Mouse (Mus musculus) forebrain, postnatal 0 days (tissue): Measurements from ENCODE around the gene Gm37240. TPM values are rescaled to one million over a fixed set of nuclear protein-coding genes. Genes with fewer than 3 reads are reported as not detected.

Experiments
- ATAC-seq: fragments of 200-750 bp; cut with Nextera tagmentation; 2 replicates; pipeline ENCODE4 v1.8.0; 2017; ENCODE audit warnings: mild to moderate bottlenecking, moderate library complexity
- DNase-seq: peaks from one replicate; pipeline ENCODE4 v3.0.0-alpha.2; 2015
- H3K27ac ChIP-seq: fragments of 300-500 bp; sonication (generic); 2 replicates; pipeline ENCODE4 v1.5.1; 2014; ENCODE audit warnings: low read depth, mild to moderate bottlenecking, antibody characterized with exemption, low read length, moderate library complexity, mixed read lengths
- H3K27me3 ChIP-seq: fragments of 300-500 bp; sonication (generic); 2 replicates; pipeline ENCODE4 v1.6.1; 2014; ENCODE audit warnings: mild to moderate bottlenecking, low read length, mixed read lengths; ENCODE audit not compliant: insufficient read depth
- H3K36me3 ChIP-seq: fragments of 300-500 bp; sonication (generic); 2 replicates; pipeline ENCODE4 v1.6.1; 2014; ENCODE audit warnings: mild to moderate bottlenecking, moderate library complexity; ENCODE audit not compliant: insufficient read depth
- H3K4me1 ChIP-seq: fragments of 300-500 bp; sonication (generic); 2 replicates; pipeline ENCODE4 v1.6.1; 2014; ENCODE audit warnings: antibody characterized with exemption; ENCODE audit not compliant: insufficient read depth
- H3K4me2 ChIP-seq: fragments of 300-500 bp; sonication (generic); 2 replicates; pipeline ENCODE4 v1.6.1; 2014; ENCODE audit warnings: low read depth, mild to moderate bottlenecking, moderate library complexity
- H3K4me3 ChIP-seq: fragments of 300-500 bp; sonication (generic); 2 replicates; pipeline ENCODE4 v1.5.1; 2014; ENCODE audit warnings: low read depth, low read length, mixed read lengths
- H3K9ac ChIP-seq: fragments of 300-500 bp; sonication (generic); 2 replicates; pipeline ENCODE4 v1.6.1; 2014; ENCODE audit warnings: mild to moderate bottlenecking
- H3K9me3 ChIP-seq: fragments of 300-500 bp; sonication (generic); 2 replicates; pipeline ENCODE4 v1.6.1; 2016; ENCODE audit warnings: low read length
- CTCF ChIP-seq: sonication (generic); IDR thresholded peaks from 2 replicates; pipeline ENCODE4 v1.5.1; 2016; ENCODE audit warnings: antibody characterized with exemption, control low read depth, low read depth
- WGBS: fragments of 180-500 bp; shearing (Covaris S2); extraction: QIAGEN DNeasy Blood & Tissue Kit; methylation state at CpG from one replicate; pipeline ENCODE4 v1.1.7; 2014; 5-methylcytosine and 5-hydroxymethylcytosine counted together
- polyA plus RNA-seq: library from polyadenylated mRNA; unstranded; fragments of >200 nt; fragmentation: Nextera tagmentation; extraction: Ambion mirVana; gene quantifications from 2 replicates; pipeline ENCODE4 v1.2.1, GENCODE M21; 2015
- total RNA-seq: library from RNA; depleted of rRNA; stranded (reverse); fragments of >200 nt; gene quantifications from 2 replicates; pipeline ENCODE4 v1.2.3, GENCODE M21; 2014

Gene Gm37240
- total and polyA plus RNA-seq, 2 experiments from 2014 or later: 0.67 to 1.2 TPM

GRCm38 (mm10) chr3:84732016-84732502, 1155.3 kb downstream of the Gm37240 start:
- H3K4me3 ChIP-seq: peak overlapping the region; percentile 30
- H3K9ac ChIP-seq: peak overlapping the region; percentile 51
- TF ChIP-seq CTCF: no peak
- 2% methylated on average over 20 of the region's 20 CpGs for WGBS
- no peaks in the 10 kb centered on the region for H3K9me3 ChIP-seq
- no peaks in the 10 kb centered on the region for H3K27me3 ChIP-seq
- ATAC-seq (peak; percentile 81), DNase-seq (peak; percentile 71)
- peak overlapping the region; percentile 53 for H3K4me2 ChIP-seq
- H3K36me3 ChIP-seq: no peaks in the 10 kb centered on the region
- H3K4me1 ChIP-seq: peaks cover 19% of the 10 kb centered on the region
- peak overlapping the region; percentile 79 for H3K27ac ChIP-seq

- ATAC-seq (peak; percentile 81), DNase-seq (peak; percentile 56)
- Histone ChIP-seq H3K4me3 (peak overlapping the region; percentile 30), H3K27me3 (no peaks in the 10 kb centered on the region), H3K9ac (peak overlapping the region; percentile 51), H3K27ac (peak overlapping the region; percentile 79), H3K9me3 (no peaks in the 10 kb centered on the region), H3K4me1 (peaks cover 19% of the 10 kb centered on the region), H3K36me3 (no peaks in the 10 kb centered on the region), H3K4me2 (peak overlapping the region; percentile 53)
- 0 out of 2 replicates have a peak, but pooled peaks have one; percentile 5 for TF ChIP-seq CTCF
- WGBS: 7% methylated on average over 9 of the region's 9 CpGs
These were observed 1155.8 kb downstream of the Gm37240 start for GRCm38 (mm10) chr3:84731403-84732015.

GRCm38 (mm10) chr3:84731003-84731402, 1156.3 kb downstream of the Gm37240 start:
- Histone ChIP-seq H3K27ac (peak overlapping the region; percentile 79; the same call in 1 of the 2 replicates), H3K4me1 (peaks cover 19% of the 10 kb centered on the region), H3K4me3 (no peak overlapping the region), H3K4me2 (peak overlapping the region; percentile 53), H3K9me3 (no peaks in the 10 kb centered on the region), H3K9ac (no peak overlapping the region), H3K27me3 (no peaks in the 10 kb centered on the region), H3K36me3 (no peaks in the 10 kb centered on the region)
- 27% methylated on average over 5 of the region's 5 CpGs for WGBS
- no peak for TF ChIP-seq CTCF
- ATAC-seq (peak; percentile 50), DNase-seq (peak; percentile 11)

- H3K27me3 ChIP-seq: no peaks in the 10 kb centered on the region
- DNase-seq (no peak), ATAC-seq (no peak)
- peaks cover 19% of the 10 kb centered on the region for H3K4me1 ChIP-seq
- no peak for TF ChIP-seq CTCF
- H3K4me3 ChIP-seq: no peak overlapping the region
- no peak overlapping the region for H3K4me2 ChIP-seq
- H3K27ac ChIP-seq: no peak overlapping the region
- no peaks in the 10 kb centered on the region for H3K36me3 ChIP-seq
- 91% methylated on average over 6 of the region's 6 CpGs for WGBS
- H3K9ac ChIP-seq: no peak overlapping the region
- no peaks in the 10 kb centered on the region for H3K9me3 ChIP-seq
These were observed 1157.5 kb downstream of the Gm37240 start for GRCm38 (mm10) chr3:84729806-84730205.

GRCm38 (mm10) chr3:84723996-84724395, 1163.3 kb downstream of the Gm37240 start:
- DNase-seq: no peak
- no peak for ATAC-seq
- Histone ChIP-seq H3K36me3 (no peaks in the 10 kb centered on the region), H3K27ac (no peak overlapping the region), H3K4me1 (no peaks in the 10 kb centered on the region), H3K4me2 (no peak overlapping the region), H3K27me3 (no peaks in the 10 kb centered on the region), H3K9me3 (no peaks in the 10 kb centered on the region), H3K4me3 (no peak overlapping the region), H3K9ac (no peak overlapping the region)
- TF ChIP-seq CTCF: no peak
- 64% methylated on average over 5 of the region's 5 CpGs for WGBS

- Histone ChIP-seq H3K27ac (no peak overlapping the region), H3K9me3 (no peaks in the 10 kb centered on the region), H3K4me1 (no peaks in the 10 kb centered on the region), H3K9ac (no peak overlapping the region), H3K4me2 (no peak overlapping the region), H3K27me3 (no peaks in the 10 kb centered on the region), H3K4me3 (no peak overlapping the region), H3K36me3 (no peaks in the 10 kb centered on the region)
- DNase-seq: no peak
- ATAC-seq: no peak
- TF ChIP-seq CTCF: no peak
- 93% methylated on average over 4 of the region's 4 CpGs for WGBS
These were observed 1164.6 kb downstream of the Gm37240 start for GRCm38 (mm10) chr3:84722680-84723079.

- no peak overlapping the region for H3K4me2 ChIP-seq
- WGBS: 90% methylated on average over 15 of the region's 15 CpGs
- TF ChIP-seq CTCF: no peak
- DNase-seq: no peak
- H3K27me3 ChIP-seq: no peaks in the 10 kb centered on the region
- H3K36me3 ChIP-seq: no peaks in the 10 kb centered on the region
- no peaks in the 10 kb centered on the region for H3K9me3 ChIP-seq
- H3K4me3 ChIP-seq: no peak overlapping the region
- no peak overlapping the region for H3K9ac ChIP-seq
- no peak for ATAC-seq
- H3K4me1 ChIP-seq: no peaks in the 10 kb centered on the region
- no peak overlapping the region for H3K27ac ChIP-seq
These were observed 1172.1 kb downstream of the Gm37240 start for GRCm38 (mm10) chr3:84715073-84715768.
